Mouse (Mus musculus): ENCODE measurements around the gene Gon4l.
A peak's percentile ranks its signal among the peaks of the same experiment; 100 is the strongest.
"Not testable (repeated sequence)": the region's sequence is repeated elsewhere in the genome, so short reads cannot be mapped to it uniquely, and the experiment has no call there.

Gon4l gene

GRCm38 (mm10) chr3:88834951-88835491 lies at the start of gene Gon4l:
Gene Gon4l, plus strand, starts transcription at chr3:88835231.
- peak; percentile 8 for DNase-seq (ENCODE audit: low read depth, low spot score)

GRCm38 (mm10) chr3:88786323-88786722 lies 48.7 kb upstream of the Gon4l start:
- not testable (repeated sequence) for DNase-seq (ENCODE audit: low read depth, low spot score)

GRCm38 (mm10) chr3:88786805-88787204 lies 48.2 kb upstream of the Gon4l start:
- DNase-seq (ENCODE audit: low read depth, low spot score) = not testable (repeated sequence)

GRCm38 (mm10) chr3:88788033-88788432 lies 47.0 kb upstream of the Gon4l start:
- DNase-seq (ENCODE audit: low read depth, low spot score) = not testable (repeated sequence)

GRCm38 (mm10) chr3:88797507-88797906 lies 37.5 kb upstream of the Gon4l start:
- not testable (repeated sequence) for DNase-seq (ENCODE audit: low read depth, low spot score)

GRCm38 (mm10) chr3:88803910-88804540 lies 31.0 kb upstream of the Gon4l start:
- DNase-seq (ENCODE audit: low read depth, low spot score) = no peak

GRCm38 (mm10) chr3:88825710-88826109 lies 9.3 kb upstream of the Gon4l start:
- DNase-seq (ENCODE audit: low read depth, low spot score) = no peak

- DNase-seq (ENCODE audit: low read depth, low spot score) = no peak
These were observed 7.8 kb upstream of the Gon4l start for GRCm38 (mm10) chr3:88827231-88827630.

GRCm38 (mm10) chr3:88831177-88832121 lies 3.6 kb upstream of the Gon4l start:
- not testable (repeated sequence) for DNase-seq (ENCODE audit: low read depth, low spot score)

GRCm38 (mm10) chr3:88832388-88832787 lies 2.6 kb upstream of the Gon4l start:
- peak; percentile 49 for DNase-seq (ENCODE audit: low read depth, low spot score)

- no peak for DNase-seq (ENCODE audit: low read depth, low spot score)
These were observed 14.1 kb downstream of the Gon4l start for GRCm38 (mm10) chr3:88849172-88849571.

GRCm38 (mm10) chr3:88855837-88856236 lies 20.8 kb downstream of the Gon4l start:
- DNase-seq (ENCODE audit: low read depth, low spot score) = no peak

GRCm38 (mm10) chr3:88862129-88862528 lies 27.1 kb downstream of the Gon4l start:
- DNase-seq (ENCODE audit: low read depth, low spot score) = no peak

GRCm38 (mm10) chr3:88866735-88867134 lies 31.7 kb downstream of the Gon4l start:
- DNase-seq (ENCODE audit: low read depth, low spot score) = not testable (repeated sequence)

GRCm38 (mm10) chr3:88867177-88867576 lies 32.1 kb downstream of the Gon4l start:
- DNase-seq (ENCODE audit: low read depth, low spot score) = not testable (repeated sequence)

- DNase-seq (ENCODE audit: low read depth, low spot score) = not testable (repeated sequence)
These were observed 33.4 kb downstream of the Gon4l start for GRCm38 (mm10) chr3:88868449-88868848.

- not testable (repeated sequence) for DNase-seq (ENCODE audit: low read depth, low spot score)
These were observed 47.5 kb downstream of the Gon4l start for GRCm38 (mm10) chr3:88882536-88882935.

GRCm38 (mm10) chr3:88893011-88893410 lies 58.0 kb downstream of the Gon4l start:
- not testable (repeated sequence) for DNase-seq (ENCODE audit: low read depth, low spot score)

- DNase-seq (ENCODE audit: low read depth, low spot score) = no peak
These were observed 69.8 kb downstream of the Gon4l start for GRCm38 (mm10) chr3:88904803-88905202.

GRCm38 (mm10) chr3:88905209-88905608 lies 70.2 kb downstream of the Gon4l start:
- DNase-seq (ENCODE audit: low read depth, low spot score) = no peak

GRCm38 (mm10) chr3:88905741-88906140 lies 70.7 kb downstream of the Gon4l start:
- DNase-seq (ENCODE audit: low read depth, low spot score) = no peak
